Mouse (Mus musculus) layer of hippocampus, postnatal 10 days (tissue): ENCODE measurements around the gene Pikfyve. TPM values are rescaled to one million over a fixed set of nuclear protein-coding genes. Genes with fewer than 3 reads are reported as not detected.

Source experiments
- DNase-seq, 2 experiments: peaks; one replicate each; pipeline ENCODE4 v3.0.0; 2021; ENCODE audit warnings: low spot score in 2 of 2
- total RNA-seq, 2 experiments: library from RNA; stranded (reverse); gene quantifications; 2 replicates each; pipeline ENCODE4 v1.2.3; 2021

The Pikfyve gene
- total RNA-seq, 2 experiments from 2014 or later, result 37.3 to 37.9 TPM

DNA sequence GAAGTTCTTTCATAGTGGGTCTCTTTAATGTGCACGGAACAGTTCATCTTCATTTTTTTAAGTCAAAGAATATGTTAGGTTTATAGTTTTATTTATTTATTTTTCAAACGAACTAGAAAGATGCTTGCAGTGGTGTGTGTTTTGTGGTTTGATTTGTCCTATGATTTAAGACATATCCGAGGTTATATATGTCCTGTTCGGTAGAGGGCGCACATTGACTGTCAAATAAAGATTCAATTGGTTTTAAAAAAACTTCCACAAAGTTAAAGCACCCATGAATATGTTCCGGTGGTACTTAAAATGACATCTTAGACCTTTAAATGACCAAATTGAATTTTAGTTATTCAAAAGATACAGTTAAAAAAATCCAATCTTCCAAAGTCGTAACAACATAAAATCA lies 125.6 kb downstream of the Pikfyve start:
- DNase-seq, result peak; percentile 44 to 58

DNA sequence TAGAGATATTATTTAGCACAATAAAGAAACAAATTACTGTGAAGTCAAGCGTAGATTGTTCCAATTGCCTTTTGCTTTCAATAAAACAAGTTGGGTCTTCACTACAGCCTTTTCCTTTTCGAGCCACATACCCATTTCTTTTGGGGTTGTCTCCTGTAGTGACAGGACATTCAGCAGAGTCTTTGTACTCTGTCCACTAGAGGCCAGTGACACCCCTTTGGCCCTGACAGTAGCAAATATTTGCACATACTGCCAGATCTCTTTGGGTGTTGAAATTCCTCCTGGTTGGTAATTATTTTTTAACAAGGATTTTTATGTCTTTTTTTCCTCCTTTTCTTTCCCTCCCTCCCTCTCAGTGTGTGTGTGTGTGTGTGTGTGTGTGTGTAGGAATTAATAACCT lies 126.4 kb downstream of the Pikfyve start:
- DNase-seq, result no peak

DNA sequence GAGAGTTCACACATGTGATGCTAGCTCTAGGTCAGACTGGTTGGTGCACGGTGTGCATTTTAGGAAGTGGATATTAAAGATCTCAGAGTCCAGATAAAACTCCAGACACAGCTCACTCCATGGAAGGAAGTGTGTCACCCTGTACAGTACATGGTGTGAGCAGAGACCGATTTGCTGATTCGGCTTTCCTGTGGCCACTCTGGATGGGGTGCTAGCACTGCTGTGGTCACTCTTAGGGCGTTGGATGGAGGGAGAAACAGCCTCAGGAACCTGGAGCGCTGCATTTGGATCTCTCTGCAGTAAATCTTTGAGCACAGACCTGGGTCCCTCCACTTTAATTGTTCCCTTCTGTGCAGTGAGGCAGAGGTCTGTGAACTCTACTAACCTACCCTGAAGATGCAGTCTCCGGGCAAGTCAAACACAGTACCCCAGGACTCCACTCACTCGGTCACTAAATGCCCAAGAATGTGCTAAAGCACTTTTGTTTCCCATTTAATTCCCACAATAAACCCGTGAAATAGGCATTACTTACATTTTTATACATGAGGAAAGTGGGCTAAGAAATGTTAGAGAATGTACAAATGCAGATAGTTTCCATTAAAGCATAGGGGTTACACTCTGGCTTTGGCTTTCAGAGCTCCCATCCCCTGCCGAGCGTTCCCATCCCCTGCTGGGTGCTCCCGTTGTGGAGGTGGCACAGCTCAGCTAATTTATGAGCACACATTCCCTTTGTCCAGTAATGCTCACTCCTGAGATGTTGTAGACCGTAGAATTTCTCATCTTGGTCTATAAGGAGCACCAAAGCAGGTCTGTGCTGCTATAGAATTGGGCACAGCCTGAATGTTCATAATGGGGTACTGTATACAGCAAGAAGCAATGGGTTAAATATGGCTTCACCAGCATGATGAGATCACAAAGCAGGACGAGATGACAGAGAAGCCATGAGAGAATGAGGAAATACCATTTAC lies 127.9 kb downstream of the Pikfyve start:
- DNase-seq, result no peak

DNA sequence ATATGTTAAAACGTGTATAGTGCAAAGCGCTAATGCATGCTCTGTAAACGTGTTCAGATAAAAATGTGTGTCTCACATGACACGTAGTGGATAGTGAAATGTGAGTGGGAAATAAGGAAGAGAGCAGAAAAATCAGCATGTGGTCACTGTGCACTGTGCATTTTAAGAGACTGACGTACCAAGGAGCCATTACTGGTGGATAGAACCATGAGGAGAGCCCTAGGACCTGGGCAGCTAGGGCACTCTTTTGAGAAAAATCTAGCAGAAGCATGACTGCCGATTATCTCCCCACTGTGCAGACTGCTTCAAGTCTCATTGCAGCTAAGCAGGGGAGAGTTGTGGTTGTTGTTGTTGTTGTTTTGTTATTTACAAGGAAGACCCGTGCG lies 128.5 kb downstream of the Pikfyve start:
- no peak for DNase-seq

Other genes with a start within 250 kb of the Pikfyve start
- gene Plekhm3, start 229.9 kb upstream of the Pikfyve start, total RNA-seq, result 10 to 100 TPM; 21.7 to 26.2 TPM
- not detected for gene Akr1cl, start 153.9 kb upstream of the Pikfyve start, total RNA-seq
- gene Cryge, start 135.5 kb upstream of the Pikfyve start, total RNA-seq, result not detected
- gene Crygd, start 123.2 kb upstream of the Pikfyve start, total RNA-seq, result not detected
- not detected for gene Crygc, start 113.0 kb upstream of the Pikfyve start, total RNA-seq
- gene Crygb, start 104.4 kb upstream of the Pikfyve start, total RNA-seq, result not detected
- gene Cryga, start 83.3 kb upstream of the Pikfyve start, total RNA-seq, result 1 to 10 TPM in 1 of 2 experiments, under 1 TPM in 1; 0.78 to 1.7 TPM
- gene Gm28845, start 67.1 kb upstream of the Pikfyve start, total RNA-seq, result 1 to 10 TPM in 1 of 2 experiments, not detected in 1; 2.2 TPM
- 10 to 100 TPM; 18.2 to 18.6 TPM for gene D630023F18Rik, start 63.5 kb upstream of the Pikfyve start, total RNA-seq
- gene Idh1, start 183 bp upstream of the Pikfyve start, total RNA-seq, result 100 to 1,000 TPM; 133 to 146 TPM
- gene Pth2r, start 95.4 kb downstream of the Pikfyve start, total RNA-seq, result 1 to 10 TPM; 1.9 to 2.1 TPM